Mouse (Mus musculus): ENCODE measurements around the gene Ptprs. TPM values are rescaled to one million over a fixed set of nuclear protein-coding genes. Genes with fewer than 3 reads are reported as not detected.
A peak's percentile ranks its signal among the peaks of the same experiment; 100 is the strongest.

Ptprs gene
- polyA plus RNA-seq, 1 experiment from 2014 or later: 251 TPM

- Histone ChIP-seq H3K9ac (peak overlapping the region; percentile 64), H3K4me3 (no peak overlapping the region), H3K4me2 (no peak overlapping the region), H3K4me1 (replicated peaks) (peaks cover 96% of the 10 kb centered on the region), H3K9me3 (no peaks in the 10 kb centered on the region), H3K27ac (replicated peaks) (peak overlapping the region; percentile 90; the same call in 1 of the 2 replicates), H3K27me3 (no peaks in the 10 kb centered on the region), H3K36me3 (0 out of 2 replicates have a peak, but pooled peaks cover 4% of the 10 kb centered on the region)
- no peak for ATAC-seq (ENCODE audit: low read depth)
- 35% methylated on average over 1 of the region's 1 CpGs for WGBS
These were observed 12.8 kb downstream of the Ptprs start for GRCm38 (mm10) chr17:56463500-56463899.

GRCm38 (mm10) chr17:56462835-56463455 is 13.3 kb downstream of the Ptprs start:
- ATAC-seq (ENCODE audit: low read depth): no peak

GRCm38 (mm10) chr17:56461771-56462743 is 14.2 kb downstream of the Ptprs start:
- peaks cover 16% of the 10 kb centered on the region for H3K36me3 ChIP-seq
- H3K4me1 ChIP-seq (replicated peaks): peaks cover 89% of the 10 kb centered on the region
- under 1% methylated on average over 77 of the region's 77 CpGs for WGBS
- H3K9me3 ChIP-seq: no peaks in the 10 kb centered on the region
- ATAC-seq (ENCODE audit: low read depth): peak; percentile 92
- H3K9ac ChIP-seq: peak overlapping the region; percentile 71
- H3K27me3 ChIP-seq: no peaks in the 10 kb centered on the region
- peak overlapping the region; percentile 49 for H3K4me3 ChIP-seq
- H3K27ac ChIP-seq (replicated peaks): peak overlapping the region; percentile 90
- peak overlapping the region; percentile 65 for H3K4me2 ChIP-seq

More at GRCm38 (mm10) chr17:56462835-56463455, 13.3 kb downstream of the Ptprs start:
- WGBS: 3% methylated on average over 17 of the region's 17 CpGs
- peaks cover 7% of the 10 kb centered on the region; the same call in 1 of the 2 replicates for H3K36me3 ChIP-seq
- H3K27ac ChIP-seq (replicated peaks): peak overlapping the region; percentile 90
- peak overlapping the region; percentile 49 for H3K4me3 ChIP-seq
- no peaks in the 10 kb centered on the region for H3K27me3 ChIP-seq
- peak overlapping the region; percentile 64 for H3K9ac ChIP-seq
- peak overlapping the region; percentile 65 for H3K4me2 ChIP-seq
- no peaks in the 10 kb centered on the region for H3K9me3 ChIP-seq
- peaks cover 96% of the 10 kb centered on the region for H3K4me1 ChIP-seq (replicated peaks)

GRCm38 (mm10) chr17:56460876-56461275 is 15.4 kb downstream of the Ptprs start:
- Histone ChIP-seq H3K36me3 (peaks cover 27% of the 10 kb centered on the region), H3K4me1 (replicated peaks) (peaks cover 77% of the 10 kb centered on the region), H3K27me3 (no peaks in the 10 kb centered on the region), H3K9me3 (no peaks in the 10 kb centered on the region), H3K4me3 (peak overlapping the region; percentile 49), H3K4me2 (peak overlapping the region; percentile 65), H3K9ac (peak overlapping the region; percentile 71), H3K27ac (replicated peaks) (no peak overlapping the region)
- WGBS: 11% methylated on average over 6 of the region's 6 CpGs
- no peak for ATAC-seq (ENCODE audit: low read depth)

GRCm38 (mm10) chr17:56457442-56457841 is 18.8 kb downstream of the Ptprs start:
- Histone ChIP-seq H3K4me3 (no peak overlapping the region), H3K9me3 (no peaks in the 10 kb centered on the region), H3K9ac (no peak overlapping the region), H3K4me1 (replicated peaks) (peaks cover 55% of the 10 kb centered on the region), H3K27me3 (no peaks in the 10 kb centered on the region), H3K36me3 (peaks cover 62% of the 10 kb centered on the region), H3K27ac (replicated peaks) (no peak overlapping the region), H3K4me2 (no peak overlapping the region)
- no peak for ATAC-seq (ENCODE audit: low read depth)
- 97% methylated on average over 1 of the region's 1 CpGs for WGBS

DNA sequence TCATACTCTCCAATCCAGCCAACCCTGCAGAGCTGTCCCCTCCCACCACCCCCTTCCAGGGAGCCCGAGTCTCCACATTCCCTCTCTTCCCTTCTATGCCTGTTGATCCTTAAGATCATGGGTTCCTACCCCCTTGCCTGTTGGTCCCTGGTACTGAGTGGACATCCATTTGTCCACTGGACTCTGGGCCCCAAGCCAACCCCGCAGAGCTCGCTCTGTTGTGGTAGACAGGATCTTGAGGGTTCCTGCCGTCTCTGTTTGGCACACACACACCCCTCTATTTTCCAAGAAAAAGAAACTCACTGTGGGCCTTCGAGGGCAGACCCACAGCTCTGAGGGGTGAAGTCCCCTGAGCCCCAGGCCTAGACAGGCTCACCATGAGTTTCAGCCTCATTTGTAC is 19.9 kb downstream of the Ptprs start:
- no peak for ATAC-seq (ENCODE audit: low read depth)
- H3K4me3 ChIP-seq: no peak overlapping the region
- WGBS: 82% methylated on average over 5 of the region's 5 CpGs
- H3K27ac ChIP-seq (replicated peaks): no peak overlapping the region
- H3K36me3 ChIP-seq: peaks cover 73% of the 10 kb centered on the region
- no peaks in the 10 kb centered on the region for H3K27me3 ChIP-seq
- H3K4me1 ChIP-seq (replicated peaks): peaks cover 49% of the 10 kb centered on the region
- H3K9me3 ChIP-seq: no peaks in the 10 kb centered on the region
- no peak overlapping the region for H3K9ac ChIP-seq
- H3K4me2 ChIP-seq: no peak overlapping the region

DNA sequence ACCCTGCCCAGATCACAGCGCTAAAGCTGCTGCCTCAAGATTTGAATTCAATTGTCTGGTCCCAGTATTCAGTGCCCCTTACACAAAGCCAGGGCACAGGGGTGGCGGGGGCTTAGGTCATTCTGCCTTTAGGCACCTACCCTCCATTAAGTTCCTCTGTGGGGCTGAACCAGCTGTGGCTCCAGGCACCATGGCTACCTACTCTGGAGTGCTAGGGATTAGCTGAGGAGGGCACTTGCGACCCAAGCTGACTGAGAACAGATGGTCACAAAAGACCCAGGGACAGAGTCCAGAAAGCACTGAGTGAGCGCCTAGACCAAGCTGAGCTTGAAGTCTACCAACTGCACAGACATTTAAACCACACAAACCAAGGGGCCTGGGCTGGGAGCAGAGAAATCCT is 22.6 kb downstream of the Ptprs start:
- Histone ChIP-seq H3K27me3 (no peaks in the 10 kb centered on the region), H3K4me2 (no peak overlapping the region), H3K4me1 (replicated peaks) (peaks cover 22% of the 10 kb centered on the region), H3K4me3 (no peak overlapping the region), H3K9me3 (no peaks in the 10 kb centered on the region), H3K27ac (replicated peaks) (0 out of 2 replicates have a peak overlapping the region, but pooled peaks have one; percentile 15), H3K36me3 (peaks cover 99% of the 10 kb centered on the region), H3K9ac (no peak overlapping the region)
- no peak for ATAC-seq (ENCODE audit: low read depth)
- 65% methylated on average over 4 of the region's 4 CpGs for WGBS

GRCm38 (mm10) chr17:56453251-56453650 is 23.0 kb downstream of the Ptprs start:
- H3K4me3 ChIP-seq: no peak overlapping the region
- ATAC-seq (ENCODE audit: low read depth): no peak
- WGBS: 68% methylated on average over 4 of the region's 4 CpGs

GRCm38 (mm10) chr17:56447716-56448115 is 28.6 kb downstream of the Ptprs start:
- WGBS: 92% methylated on average over 2 of the region's 2 CpGs
- peaks cover 97% of the 10 kb centered on the region for H3K36me3 ChIP-seq
- peaks cover 19% of the 10 kb centered on the region for H3K4me1 ChIP-seq (replicated peaks)
- ATAC-seq (ENCODE audit: low read depth): no peak
- H3K9ac ChIP-seq: no peak overlapping the region
- no peaks in the 10 kb centered on the region for H3K9me3 ChIP-seq
- H3K27me3 ChIP-seq: no peaks in the 10 kb centered on the region
- H3K27ac ChIP-seq (replicated peaks): no peak overlapping the region
- H3K4me2 ChIP-seq: no peak overlapping the region
- H3K4me3 ChIP-seq: no peak overlapping the region

More at GRCm38 (mm10) chr17:56453251-56453650, 23.0 kb downstream of the Ptprs start:
- no peaks in the 10 kb centered on the region for H3K9me3 ChIP-seq
- H3K27me3 ChIP-seq: no peaks in the 10 kb centered on the region
- H3K27ac ChIP-seq (replicated peaks): no peak overlapping the region
- H3K4me2 ChIP-seq: no peak overlapping the region
- peaks cover 100% of the 10 kb centered on the region for H3K36me3 ChIP-seq
- peaks cover 18% of the 10 kb centered on the region; the same call in 1 of the 2 replicates for H3K4me1 ChIP-seq (replicated peaks)
- H3K9ac ChIP-seq: no peak overlapping the region

- H3K4me1 ChIP-seq (replicated peaks): peaks cover 32% of the 10 kb centered on the region
- ATAC-seq (ENCODE audit: low read depth): no peak
- H3K4me2 ChIP-seq: no peak overlapping the region
- peak overlapping the region; percentile 49; the same call in 1 of the 2 replicates for H3K27ac ChIP-seq (replicated peaks)
- no peaks in the 10 kb centered on the region for H3K9me3 ChIP-seq
- no peaks in the 10 kb centered on the region for H3K27me3 ChIP-seq
- peaks cover 89% of the 10 kb centered on the region for H3K36me3 ChIP-seq
- H3K9ac ChIP-seq: no peak overlapping the region
- H3K4me3 ChIP-seq: no peak overlapping the region
- 33% methylated on average over 14 of the region's 14 CpGs for WGBS
These were observed 30.9 kb downstream of the Ptprs start for GRCm38 (mm10) chr17:56445397-56445796.

GRCm38 (mm10) chr17:56444771-56445170 is 31.5 kb downstream of the Ptprs start:
- WGBS: 95% methylated on average over 3 of the region's 3 CpGs
- Histone ChIP-seq H3K4me2 (no peak overlapping the region), H3K9me3 (no peaks in the 10 kb centered on the region), H3K4me1 (replicated peaks) (peaks cover 38% of the 10 kb centered on the region), H3K36me3 (peaks cover 85% of the 10 kb centered on the region), H3K4me3 (no peak overlapping the region), H3K27ac (replicated peaks) (no peak overlapping the region), H3K27me3 (no peaks in the 10 kb centered on the region), H3K9ac (no peak overlapping the region)
- ATAC-seq (ENCODE audit: low read depth): no peak

GRCm38 (mm10) chr17:56443341-56443795 is 32.9 kb downstream of the Ptprs start:
- WGBS: 77% methylated on average over 5 of the region's 5 CpGs
- Histone ChIP-seq H3K27ac (replicated peaks) (no peak overlapping the region), H3K36me3 (peaks cover 77% of the 10 kb centered on the region), H3K4me2 (no peak overlapping the region), H3K27me3 (no peaks in the 10 kb centered on the region), H3K9me3 (no peaks in the 10 kb centered on the region), H3K4me1 (replicated peaks) (peaks cover 46% of the 10 kb centered on the region), H3K4me3 (no peak overlapping the region), H3K9ac (no peak overlapping the region; the same call in 1 of the 2 replicates)
- no peak for ATAC-seq (ENCODE audit: low read depth)

All from neural tube, embryonic 13.5 days (tissue).